Mouse (Mus musculus) cerebral cortex, adult 2 months (tissue): ENCODE measurements around the gene Igsf9.

Experiments
- WGBS: fragments of 180-500 bp; shearing (Covaris S2); methylation state at CpG from one replicate; pipeline ENCODE4 v1.1.7; 2018; 5-methylcytosine and 5-hydroxymethylcytosine counted together

Igsf9 gene

DNA sequence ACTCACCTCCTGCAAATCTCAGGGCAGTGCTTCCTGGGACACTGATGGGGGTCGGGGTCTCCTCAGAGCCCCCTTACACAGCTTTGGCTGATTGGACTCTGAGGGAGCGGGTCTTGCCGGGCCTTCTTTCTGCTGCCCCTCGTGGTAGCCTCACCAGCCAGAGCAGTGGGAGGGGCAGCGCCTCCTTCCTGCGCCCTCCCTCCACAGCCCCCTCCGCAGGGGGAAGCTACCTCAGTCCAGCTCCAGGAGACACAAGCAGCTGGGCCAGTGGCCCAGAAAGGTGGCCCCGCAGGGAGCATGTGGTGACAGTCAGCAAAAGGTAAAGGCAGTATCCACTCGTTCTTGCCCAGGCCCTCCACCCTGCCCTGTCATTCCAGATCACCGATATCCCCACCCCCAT, 15.8 kb downstream of the Igsf9 start:
- whole genome bisulfite sequencing: 89% methylated on average over 10 of the region's 10 CpGs

- WGBS: 14% methylated on average over 30 of the region's 30 CpGs
Observed at GRCm38 (mm10) chr1:172499765-172500441, 18.3 kb downstream of the Igsf9 start, which contains the start of gene Tagln2. Tagln2 (plus strand) TSS chr1:172500047.

DNA sequence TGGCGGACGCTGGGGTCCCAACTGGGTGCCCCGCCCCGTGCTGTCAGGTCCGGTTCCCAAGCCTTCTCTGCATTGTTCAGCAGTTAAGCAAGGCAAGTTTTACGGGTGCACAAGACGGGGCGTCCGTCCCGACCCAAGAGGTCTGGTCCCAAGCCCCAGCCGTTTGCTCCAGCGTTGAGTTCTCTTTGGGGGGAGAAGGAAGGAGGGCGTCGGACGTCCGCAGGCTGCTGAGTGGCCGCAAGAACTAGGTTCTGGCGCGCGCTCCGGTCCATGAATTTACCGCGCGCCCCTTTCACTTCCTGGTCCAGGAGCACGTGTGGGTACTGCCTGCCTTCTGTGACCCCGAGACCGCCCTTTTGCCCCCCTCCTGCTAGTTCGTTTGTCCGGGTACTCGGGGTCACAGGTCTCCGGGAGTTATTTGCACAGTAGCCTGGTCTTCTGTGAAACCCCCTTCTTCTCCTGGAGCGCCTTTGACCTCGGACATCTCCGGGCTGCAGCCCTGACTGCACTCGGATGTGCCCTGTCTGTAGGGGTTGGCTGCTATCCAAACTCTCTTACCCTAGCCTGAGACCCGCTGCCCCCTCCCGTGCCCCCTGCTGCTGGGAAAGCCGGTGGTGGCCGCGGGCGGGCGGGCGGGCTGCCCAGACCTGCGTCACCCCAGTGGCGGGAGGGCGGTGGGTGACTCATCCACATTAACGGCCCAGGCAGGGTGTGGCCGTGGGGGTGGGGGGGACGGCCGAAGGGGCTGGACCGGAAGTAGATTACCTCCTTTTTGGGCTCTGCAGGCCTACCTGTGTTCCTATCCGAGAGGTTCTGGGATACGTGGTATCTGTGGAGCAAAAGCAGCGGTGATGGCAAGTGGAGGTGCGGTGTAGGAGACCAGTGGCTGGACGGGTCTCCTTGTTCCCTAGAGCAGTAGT, 19.1 kb downstream of the Igsf9 start:
- 5% methylated on average over 56 of the region's 56 CpGs for WGBS

DNA sequence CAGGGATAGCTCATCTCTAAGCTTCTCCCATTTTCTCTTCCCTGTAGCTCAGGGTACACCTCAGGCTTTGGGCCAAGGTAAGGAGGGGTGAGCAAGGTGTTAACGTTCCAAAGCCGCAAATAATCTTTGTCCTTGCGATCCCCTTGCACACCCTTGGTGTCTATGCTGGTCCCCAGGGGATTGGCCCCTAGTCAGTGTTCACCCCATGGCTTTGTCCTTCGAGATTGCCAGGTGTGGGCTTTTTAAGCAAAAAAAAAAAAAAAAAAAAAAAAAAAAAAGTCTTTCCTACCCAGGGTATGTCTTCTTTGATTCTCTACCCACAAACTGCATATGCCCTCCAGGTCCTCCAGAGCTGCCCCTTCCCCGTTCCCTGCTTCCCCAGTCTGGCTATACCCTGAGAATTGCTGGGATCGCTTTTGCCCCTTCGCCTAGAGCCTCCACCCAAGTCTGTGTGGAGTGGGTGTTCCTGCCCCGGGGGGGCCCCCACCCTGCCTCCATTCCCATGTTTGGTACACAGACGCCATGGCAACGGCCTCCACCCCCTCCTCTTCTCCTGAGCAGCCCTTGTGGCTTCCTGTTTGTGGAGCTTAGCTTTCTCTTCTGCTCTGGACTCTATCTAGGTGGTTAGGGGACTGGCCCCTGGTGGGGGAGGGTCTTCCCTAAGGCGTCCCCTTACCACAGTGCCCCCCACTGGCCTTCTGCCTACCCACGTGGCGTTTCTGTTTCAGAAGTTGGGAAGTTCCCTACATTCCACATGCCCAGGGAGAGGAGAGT, 20.0 kb downstream of the Igsf9 start:
- WGBS: 40% methylated on average over 13 of the region's 13 CpGs

DNA sequence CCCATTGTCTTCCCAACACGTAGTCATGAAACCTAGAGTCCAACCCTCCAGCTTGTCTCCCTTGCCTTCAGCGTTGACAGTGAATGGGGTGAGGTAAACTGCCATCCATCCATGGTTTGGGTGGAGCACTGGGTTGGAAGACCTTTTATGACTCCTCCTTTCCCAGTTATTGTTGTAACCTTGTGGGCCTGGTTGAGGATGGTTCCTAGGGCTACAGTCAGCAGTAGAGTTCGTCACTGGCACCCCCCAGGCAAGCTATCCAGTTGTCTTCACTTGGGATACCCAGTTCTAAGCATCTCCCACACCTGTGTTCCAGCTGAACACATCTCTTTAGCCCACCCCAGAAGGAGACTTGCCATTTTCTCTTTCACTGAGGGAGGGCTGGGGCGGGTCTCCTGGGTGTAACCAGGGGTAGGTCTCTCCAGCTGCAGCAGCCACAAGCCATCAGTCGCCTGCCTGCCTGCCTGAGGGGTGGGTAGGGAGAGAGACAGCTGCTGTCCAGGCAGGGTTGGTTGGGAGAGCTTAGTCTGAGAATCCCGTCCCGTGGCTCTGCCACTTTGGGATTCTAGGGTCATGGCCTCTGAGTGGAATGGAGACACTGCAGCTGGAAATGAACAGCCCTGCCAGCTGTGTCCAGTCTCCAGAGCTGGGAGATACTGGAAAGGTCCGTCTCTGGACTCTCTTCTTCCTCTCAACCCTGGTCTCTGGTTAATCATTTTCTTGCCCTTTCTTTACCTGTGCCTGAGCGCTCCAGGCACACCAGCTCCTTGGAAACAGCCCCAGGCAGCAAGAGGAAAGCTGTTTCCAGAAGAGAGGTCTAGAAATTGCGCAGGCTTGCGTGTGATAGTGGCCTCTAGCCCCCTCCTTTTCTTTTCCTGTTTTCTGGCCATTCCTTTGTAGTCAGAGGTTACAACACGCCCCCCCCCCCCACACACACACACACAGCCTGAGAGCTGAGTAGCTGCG, 20.8 kb downstream of the Igsf9 start:
- 56% methylated on average over 13 of the region's 13 CpGs for WGBS

DNA sequence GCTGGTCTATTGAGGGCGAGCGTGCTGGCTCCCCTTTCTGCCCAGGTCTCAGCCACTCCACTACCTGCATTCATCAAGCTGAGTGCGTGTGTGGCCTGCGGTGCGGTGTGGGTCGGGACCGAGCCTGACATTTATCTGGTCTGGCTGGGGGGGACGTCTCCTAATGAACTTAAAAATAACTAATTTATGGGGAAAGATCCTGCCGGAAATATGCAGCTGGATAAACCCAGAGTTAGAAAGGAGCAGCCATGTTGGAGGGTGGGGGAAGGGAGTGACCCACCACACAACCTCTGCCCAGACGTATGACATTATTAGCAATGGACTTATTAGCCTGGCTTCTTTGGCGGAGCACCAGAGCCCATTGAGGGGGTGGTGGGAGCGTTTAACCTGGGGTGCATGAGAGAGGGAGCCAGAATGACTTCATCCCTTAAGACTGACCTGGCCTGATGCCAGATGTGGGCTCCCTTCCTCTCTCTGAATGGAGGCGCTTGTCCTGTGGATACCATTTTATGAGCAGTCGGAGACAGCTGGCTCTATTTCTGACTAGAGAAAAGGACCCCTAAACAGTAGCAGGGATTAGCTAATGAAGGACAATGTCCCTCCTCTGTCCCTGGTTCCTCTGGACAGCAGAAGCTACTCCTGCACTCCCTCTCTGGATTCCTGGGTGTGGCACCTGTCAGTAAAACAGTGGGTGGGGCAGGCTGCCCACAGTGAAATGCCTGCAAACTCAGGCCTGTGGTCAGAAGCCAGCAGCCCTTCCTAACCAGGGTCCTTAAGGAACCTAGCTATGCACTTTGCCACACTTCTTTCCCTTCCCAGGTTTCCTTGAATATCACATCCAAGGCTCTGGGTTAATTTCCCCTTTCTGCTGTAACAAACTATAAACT, 21.8 kb downstream of the Igsf9 start:
- 41% methylated on average over 14 of the region's 14 CpGs for WGBS

DNA sequence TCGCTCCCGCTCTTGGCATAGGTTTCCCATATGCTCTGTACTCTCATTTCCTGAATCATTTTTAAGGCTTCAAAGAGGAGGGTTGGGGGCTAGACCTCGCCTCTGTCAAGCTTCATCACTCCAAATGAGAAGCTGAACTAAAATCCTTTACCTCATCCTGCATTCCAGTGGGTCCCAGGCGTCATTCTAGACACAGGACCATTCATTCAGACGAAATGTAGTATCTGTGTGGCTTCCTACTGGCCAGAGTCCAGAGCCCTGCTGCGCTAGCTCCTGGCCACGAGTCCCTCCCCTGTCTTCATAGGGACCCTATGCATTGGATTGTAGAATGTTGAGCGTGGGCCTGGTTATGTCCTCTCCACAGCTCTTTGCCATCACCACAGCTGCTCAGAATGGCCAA, 23.2 kb downstream of the Igsf9 start:
- 77% methylated on average over 8 of the region's 8 CpGs for WGBS

GRCm38 (mm10) chr1:172507001-172507400, 25.4 kb downstream of the Igsf9 start:
- 65% methylated on average over 5 of the region's 5 CpGs for WGBS

DNA sequence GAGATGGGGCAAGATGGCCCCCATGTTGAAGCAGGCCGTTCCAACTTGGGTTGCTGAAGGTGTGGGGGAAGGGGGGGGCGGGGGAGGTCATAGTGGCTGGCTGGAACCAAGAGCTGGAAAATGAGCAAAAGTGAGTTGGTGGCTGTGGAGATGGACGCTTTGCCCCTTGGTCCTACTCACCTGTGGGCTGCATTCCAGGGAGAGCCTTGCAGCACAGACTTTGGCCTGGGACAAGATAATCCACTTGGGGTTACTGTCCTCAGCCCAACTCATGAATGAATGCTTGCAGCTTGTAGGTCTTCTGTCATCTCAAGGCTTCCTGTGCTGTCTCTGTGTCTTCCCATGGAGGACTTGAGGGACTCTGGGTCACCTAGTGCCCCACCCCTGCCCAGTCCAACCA, 26.1 kb downstream of the Igsf9 start:
- WGBS: 96% methylated on average over 3 of the region's 3 CpGs

DNA sequence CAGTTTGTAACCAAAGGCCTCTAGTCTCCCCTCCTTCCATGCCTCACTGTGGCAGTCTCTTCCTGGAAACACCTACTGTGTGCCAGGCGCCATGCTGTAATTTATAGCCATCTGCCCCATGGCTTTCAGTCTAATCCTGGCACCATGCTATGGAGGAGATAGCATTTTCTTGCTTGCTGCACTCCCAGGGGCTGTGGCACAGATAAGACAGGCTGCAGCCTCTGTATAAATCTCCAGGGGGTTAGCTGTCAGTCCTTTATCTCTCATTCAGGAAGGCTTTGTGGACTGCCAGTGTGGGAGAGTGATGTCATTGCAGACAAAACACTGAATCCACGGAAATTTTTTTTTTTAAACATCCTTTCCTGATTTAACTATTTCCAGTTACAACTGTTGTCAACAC, 26.6 kb downstream of the Igsf9 start:
- WGBS: 70% methylated on average over 2 of the region's 2 CpGs

GRCm38 (mm10) chr1:172509235-172509634, 27.6 kb downstream of the Igsf9 start:
- 86% methylated on average over 5 of the region's 5 CpGs for WGBS

DNA sequence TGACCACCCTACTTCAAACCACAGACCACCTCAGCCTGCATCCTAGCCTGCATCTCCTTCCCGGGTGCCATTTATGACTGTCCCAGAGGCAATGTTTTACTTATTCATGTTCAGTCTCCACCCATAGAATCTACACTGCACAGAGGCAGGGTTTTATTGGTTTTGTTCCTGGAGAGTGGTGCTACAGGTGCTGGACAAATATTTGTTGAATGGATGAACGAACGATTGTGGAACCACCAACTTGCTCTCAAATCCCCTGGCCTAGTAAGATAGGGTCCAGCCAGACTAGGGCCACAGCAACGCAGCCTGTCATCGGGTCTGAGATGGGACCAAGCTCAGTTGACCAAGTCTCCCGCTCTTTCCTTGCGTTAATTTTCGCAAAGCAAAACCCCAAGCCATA, 28.4 kb downstream of the Igsf9 start:
- WGBS: 70% methylated on average over 8 of the region's 8 CpGs

DNA sequence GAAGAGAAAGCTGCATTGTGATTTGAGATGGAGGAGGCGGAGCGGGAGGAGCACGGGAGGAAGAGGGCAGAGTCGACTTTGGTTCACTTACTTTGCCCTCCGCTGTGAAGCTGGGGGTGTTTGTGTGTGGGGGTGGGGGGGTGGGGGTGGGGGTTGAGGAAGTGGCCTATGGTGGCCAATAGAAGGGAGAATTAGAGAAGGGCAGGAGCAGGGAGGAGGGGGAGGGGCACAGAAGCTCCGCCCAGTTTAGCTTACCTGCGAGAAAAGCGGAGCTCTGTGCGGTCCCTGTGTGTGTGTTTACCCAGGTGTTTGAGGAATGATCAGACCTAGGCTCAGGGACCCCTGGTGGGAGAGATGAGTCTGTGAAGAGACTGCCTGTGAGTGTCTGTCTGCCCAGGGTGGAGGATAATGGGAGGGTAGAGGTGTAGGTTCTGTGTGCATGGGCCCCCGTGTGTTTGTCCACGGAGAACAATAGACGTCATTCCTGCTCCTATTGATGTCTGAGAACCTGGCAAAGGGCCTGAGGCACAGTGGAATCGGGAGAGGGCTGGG, 28.9 kb downstream of the Igsf9 start:
- WGBS: 51% methylated on average over 13 of the region's 13 CpGs

GRCm38 (mm10) chr1:172512962-172513361, 31.4 kb downstream of the Igsf9 start:
- 46% methylated on average over 13 of the region's 13 CpGs for WGBS

GRCm38 (mm10) chr1:172513525-172514212, 32.1 kb downstream of the Igsf9 start:
- WGBS: 56% methylated on average over 17 of the region's 17 CpGs

GRCm38 (mm10) chr1:172514213-172514529, 32.6 kb downstream of the Igsf9 start:
- 58% methylated on average over 4 of the region's 4 CpGs for WGBS

DNA sequence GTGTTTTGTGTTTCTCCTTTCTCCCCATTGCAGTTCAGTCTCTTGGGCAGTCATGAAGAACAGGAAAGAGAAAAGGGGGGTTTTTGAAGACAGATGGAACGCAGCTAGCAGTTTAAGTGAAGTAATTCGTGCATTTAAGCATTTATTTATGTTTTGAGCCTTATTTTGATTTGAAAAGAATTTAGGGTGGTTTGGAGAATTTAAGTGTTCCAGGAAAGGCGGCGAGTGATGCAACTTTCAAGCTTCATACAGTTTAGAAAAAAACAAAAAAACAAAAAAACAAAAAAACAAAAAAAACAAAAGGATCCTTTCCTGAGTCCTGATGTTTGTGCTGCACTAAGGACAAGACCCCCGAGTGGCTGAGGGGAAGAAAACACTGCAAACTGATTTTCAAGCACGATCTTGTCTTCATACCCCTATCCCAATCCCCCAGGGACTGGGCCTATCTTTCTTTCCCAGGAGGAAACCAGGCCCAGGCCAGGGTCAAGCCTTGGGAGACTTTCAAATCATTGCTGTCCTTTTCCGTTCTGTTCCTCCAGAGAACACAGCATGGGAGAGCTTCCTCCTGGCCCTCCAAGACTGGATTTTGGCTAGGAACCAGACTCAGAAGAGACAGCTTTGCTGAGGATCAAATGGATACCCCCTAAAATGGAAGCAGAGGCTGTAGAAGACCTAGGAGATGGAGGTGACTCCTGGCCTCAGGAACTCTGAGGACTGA, 33.1 kb downstream of the Igsf9 start:
- 74% methylated on average over 7 of the region's 7 CpGs for WGBS

- WGBS: 88% methylated on average over 1 of the region's 1 CpGs
Observed at GRCm38 (mm10) chr1:172515396-172515795, 33.8 kb downstream of the Igsf9 start.

GRCm38 (mm10) chr1:172518013-172518412, 36.4 kb downstream of the Igsf9 start:
- WGBS: 75% methylated on average over 4 of the region's 4 CpGs
